Mouse (Mus musculus): Measurements from ENCODE around the gene Frs2. TPM values are rescaled to one million over a fixed set of nuclear protein-coding genes. Genes with fewer than 3 reads are reported as not detected.
"Not testable (repeated sequence)": the region's sequence is repeated elsewhere in the genome, so short reads cannot be mapped to it uniquely, and the experiment has no call there.

The Frs2 gene
- polyA plus RNA-seq, 1 experiment from 2014 or later, result 28.5 TPM

DNA sequence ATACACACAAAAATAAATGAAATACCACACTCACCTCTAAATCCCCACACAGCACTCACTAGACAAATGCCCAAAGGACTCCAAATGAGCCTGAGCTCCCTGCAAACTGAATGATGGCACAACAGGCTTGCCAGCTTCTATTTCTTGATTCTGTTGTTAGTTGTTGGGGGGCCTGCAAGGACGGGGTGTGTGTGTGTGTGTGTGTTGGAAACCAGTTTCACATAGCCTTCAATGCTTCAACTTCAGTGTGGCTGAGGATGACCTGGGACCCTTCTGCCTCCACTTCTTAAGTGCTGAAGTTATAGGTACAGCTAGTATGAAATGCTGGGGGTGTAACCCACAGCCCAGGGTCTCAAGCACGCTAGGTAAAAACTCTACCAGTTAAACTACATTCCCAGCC, 5.0 kb downstream of the Frs2 start:
- 87% methylated on average over 2 of the region's 2 CpGs for WGBS
- no peak overlapping the region for H3K4me2 ChIP-seq
- peak; percentile 75 for DNase-seq (ENCODE audit: low spot score, missing footprints)

DNA sequence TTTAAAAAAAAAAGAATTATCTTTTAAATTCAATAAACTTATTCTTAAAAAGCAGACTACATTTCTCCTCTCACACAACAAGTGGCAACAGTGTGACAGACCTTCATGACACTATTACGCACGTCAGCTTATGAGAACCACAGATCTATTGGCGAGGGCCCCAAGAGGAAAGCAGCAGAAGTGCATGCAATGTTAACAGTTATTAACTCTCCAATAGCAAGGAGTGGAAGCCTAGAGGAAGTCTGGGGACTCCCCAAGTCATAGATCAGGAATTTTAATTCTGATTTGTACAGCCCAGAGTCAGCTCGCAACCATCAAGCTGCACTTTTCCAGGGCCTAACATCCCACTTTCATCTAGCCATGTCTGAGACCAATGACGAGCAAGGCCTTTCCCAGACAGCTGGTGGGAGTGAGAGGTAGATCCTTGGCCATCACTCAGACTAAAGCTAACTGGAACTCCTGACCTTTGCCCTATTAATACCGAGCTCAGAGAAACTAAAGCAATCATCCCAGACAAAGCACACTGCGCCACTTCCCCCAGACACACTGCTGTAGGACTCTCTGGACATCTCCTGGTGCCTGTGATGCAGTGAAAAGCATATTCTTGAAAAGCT, 6.3 kb downstream of the Frs2 start:
- Histone ChIP-seq H3K27me3 (ENCODE audit: control insufficient read depth, insufficient read depth, low read length) (no peaks in the 10 kb centered on the region), H3K27ac (ENCODE audit: low read depth, low read length) (no peak overlapping the region), H3K4me1 (ENCODE audit: control insufficient read depth, insufficient read depth, low read length) (peaks cover 7% of the 10 kb centered on the region), H3K4me3 (ENCODE audit: low read depth, low read length) (no peak overlapping the region), H3K36me3 (ENCODE audit: control insufficient read depth, insufficient read depth, low read length) (no peaks in the 10 kb centered on the region), H3K9ac (ENCODE audit: low read length) (no peak overlapping the region), H3K9me3 (ENCODE audit: control insufficient read depth, low read length) (no peaks in the 10 kb centered on the region), H3K4me2 (no peak overlapping the region)
- peak; percentile 88 for DNase-seq (ENCODE audit: low spot score, missing footprints)
- ATAC-seq (ENCODE audit: low FRiP score), result 0 out of 2 replicates have a peak, but pooled peaks have one; percentile 55
- 52% methylated on average over 7 of the region's 7 CpGs for WGBS

More for the DNA sequence above, 5.0 kb downstream of the Frs2 start:
- Histone ChIP-seq H3K4me3 (ENCODE audit: low read depth, low read length) (no peak overlapping the region), H3K4me1 (ENCODE audit: control insufficient read depth, insufficient read depth, low read length) (peaks cover 10% of the 10 kb centered on the region), H3K36me3 (ENCODE audit: control insufficient read depth, insufficient read depth, low read length) (no peaks in the 10 kb centered on the region), H3K27me3 (ENCODE audit: control insufficient read depth, insufficient read depth, low read length) (no peaks in the 10 kb centered on the region), H3K27ac (ENCODE audit: low read depth, low read length) (no peak overlapping the region), H3K9me3 (ENCODE audit: control insufficient read depth, low read length) (no peaks in the 10 kb centered on the region), H3K9ac (ENCODE audit: low read length) (no peak overlapping the region)
- no peak for ATAC-seq (ENCODE audit: low FRiP score)

DNA sequence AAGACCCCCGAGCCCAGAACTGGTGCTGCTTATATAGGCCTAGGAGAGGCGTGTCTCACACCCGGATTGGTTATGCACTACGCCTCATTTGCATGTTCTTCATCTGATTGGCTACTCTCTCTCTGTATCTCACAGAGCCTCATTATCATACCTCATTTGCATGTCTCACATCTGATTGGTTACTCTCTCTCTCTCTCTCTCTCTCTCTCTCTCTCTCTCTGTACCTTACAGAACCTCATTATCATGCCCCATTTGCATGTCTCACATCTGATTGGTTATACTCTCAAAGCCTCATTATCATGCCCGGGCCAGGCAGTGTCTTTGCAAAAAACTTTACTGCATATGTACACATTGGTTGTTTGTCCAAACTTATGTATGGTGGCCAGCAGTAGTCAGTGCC, 16.8 kb downstream of the Frs2 start:
- H3K9me3 ChIP-seq (ENCODE audit: control insufficient read depth, low read length); DNase-seq (ENCODE audit: low spot score, missing footprints); H3K36me3 ChIP-seq (ENCODE audit: control insufficient read depth, insufficient read depth, low read length); H3K9ac ChIP-seq (ENCODE audit: low read length); H3K4me3 ChIP-seq (ENCODE audit: low read depth, low read length); H3K27me3 ChIP-seq (ENCODE audit: control insufficient read depth, insufficient read depth, low read length); H3K4me1 ChIP-seq (ENCODE audit: control insufficient read depth, insufficient read depth, low read length); H3K4me2 ChIP-seq; H3K27ac ChIP-seq (ENCODE audit: low read depth, low read length); ATAC-seq (ENCODE audit: low FRiP score): not testable (repeated sequence)
- 96% methylated on average over 5 of the region's 5 CpGs for WGBS

DNA sequence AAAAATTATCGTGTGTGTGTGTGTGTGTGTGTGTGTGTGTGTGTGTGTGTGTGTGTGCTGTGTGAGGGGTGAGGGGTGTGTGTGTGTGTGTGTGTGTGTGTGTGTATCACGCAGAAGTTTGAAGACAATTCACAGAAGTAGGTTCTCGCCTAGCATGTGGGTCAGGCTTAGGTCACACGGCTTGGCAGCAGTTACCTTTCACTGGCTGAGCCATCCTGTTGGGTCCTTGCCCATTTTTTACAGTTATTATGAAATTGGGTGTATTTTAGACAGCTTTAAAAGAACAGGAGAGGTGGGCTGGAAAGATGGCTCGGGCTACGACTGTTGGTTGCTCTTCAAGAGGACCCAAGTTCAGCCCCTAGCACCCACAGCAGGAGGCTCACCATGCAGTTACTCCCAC, 18.3 kb downstream of the Frs2 start:
- no peak overlapping the region for H3K9ac ChIP-seq (ENCODE audit: low read length)
- H3K27me3 ChIP-seq (ENCODE audit: control insufficient read depth, insufficient read depth, low read length), result no peaks in the 10 kb centered on the region
- no peaks in the 10 kb centered on the region for H3K9me3 ChIP-seq (ENCODE audit: control insufficient read depth, low read length)
- no peak overlapping the region for H3K4me3 ChIP-seq (ENCODE audit: low read depth, low read length)
- H3K4me2 ChIP-seq, result no peak overlapping the region
- no peaks in the 10 kb centered on the region; the same call in 1 of the 2 replicates for H3K36me3 ChIP-seq (ENCODE audit: control insufficient read depth, insufficient read depth, low read length)
- ATAC-seq (ENCODE audit: low FRiP score), result no peak
- H3K4me1 ChIP-seq (ENCODE audit: control insufficient read depth, insufficient read depth, low read length), result no peaks in the 10 kb centered on the region
- no peak overlapping the region for H3K27ac ChIP-seq (ENCODE audit: low read depth, low read length)
- no peak for DNase-seq (ENCODE audit: low spot score, missing footprints)
- 91% methylated on average over 6 of the region's 6 CpGs for WGBS

DNA sequence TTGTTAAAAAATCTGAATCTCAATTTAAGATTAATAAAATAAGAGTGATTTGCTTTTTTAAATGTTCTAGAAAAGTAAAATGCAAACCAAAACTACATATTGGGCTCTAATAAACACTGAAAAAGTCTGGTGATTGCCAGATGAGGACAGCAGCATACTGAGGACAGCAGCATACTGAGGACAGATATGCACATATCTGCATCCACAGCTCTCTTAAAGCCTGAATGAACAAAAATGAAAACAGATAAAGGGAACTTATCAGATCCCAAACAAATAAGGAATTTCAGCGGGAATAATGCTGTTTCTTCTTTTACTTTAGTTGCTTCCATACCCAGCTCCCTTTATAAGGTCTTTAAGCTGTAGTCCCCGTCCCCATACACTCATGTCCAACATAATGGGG, 19.6 kb downstream of the Frs2 start:
- H3K9ac ChIP-seq (ENCODE audit: low read length), result no peak overlapping the region
- H3K4me2 ChIP-seq, result no peak overlapping the region
- 87% methylated on average over 2 of the region's 2 CpGs for WGBS
- no peaks in the 10 kb centered on the region for H3K27me3 ChIP-seq (ENCODE audit: control insufficient read depth, insufficient read depth, low read length)
- H3K36me3 ChIP-seq (ENCODE audit: control insufficient read depth, insufficient read depth, low read length), result no peaks in the 10 kb centered on the region; the same call in 1 of the 2 replicates
- H3K4me1 ChIP-seq (ENCODE audit: control insufficient read depth, insufficient read depth, low read length), result no peaks in the 10 kb centered on the region
- H3K9me3 ChIP-seq (ENCODE audit: control insufficient read depth, low read length), result no peaks in the 10 kb centered on the region
- no peak overlapping the region for H3K27ac ChIP-seq (ENCODE audit: low read depth, low read length)
- DNase-seq (ENCODE audit: low spot score, missing footprints) (peak; percentile 49), ATAC-seq (ENCODE audit: low FRiP score) (no peak)
- H3K4me3 ChIP-seq (ENCODE audit: low read depth, low read length), result no peak overlapping the region

DNA sequence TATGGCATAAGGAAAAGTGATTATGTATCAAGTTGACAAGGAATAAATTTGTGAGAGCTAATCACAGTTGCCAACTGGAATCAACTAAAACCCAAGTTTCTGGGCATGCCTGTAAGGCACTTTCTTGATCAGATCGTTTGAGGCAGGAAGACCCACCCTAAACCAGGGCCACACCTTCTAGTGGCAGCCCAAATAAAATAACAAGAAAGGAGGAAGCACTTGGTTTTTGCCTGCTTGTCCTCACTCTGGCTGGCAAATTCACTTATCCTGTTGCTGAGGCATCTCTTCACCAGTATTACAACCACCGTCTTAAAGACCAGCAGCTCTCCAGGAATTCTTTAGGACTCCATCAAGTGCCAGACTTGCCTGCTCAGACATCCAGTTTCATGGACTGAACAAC, 20.9 kb downstream of the Frs2 start:
- ATAC-seq (ENCODE audit: low FRiP score) (no peak), DNase-seq (ENCODE audit: low spot score, missing footprints) (peak; percentile 67)
- Histone ChIP-seq H3K9me3 (ENCODE audit: control insufficient read depth, low read length) (no peaks in the 10 kb centered on the region), H3K4me2 (no peak overlapping the region), H3K4me3 (ENCODE audit: low read depth, low read length) (no peak overlapping the region), H3K27ac (ENCODE audit: low read depth, low read length) (no peak overlapping the region), H3K9ac (ENCODE audit: low read length) (no peak overlapping the region), H3K36me3 (ENCODE audit: control insufficient read depth, insufficient read depth, low read length) (no peaks in the 10 kb centered on the region; the same call in 1 of the 2 replicates), H3K4me1 (ENCODE audit: control insufficient read depth, insufficient read depth, low read length) (no peaks in the 10 kb centered on the region), H3K27me3 (ENCODE audit: control insufficient read depth, insufficient read depth, low read length) (no peaks in the 10 kb centered on the region)
- WGBS, result 81% methylated on average over 2 of the region's 2 CpGs

DNA sequence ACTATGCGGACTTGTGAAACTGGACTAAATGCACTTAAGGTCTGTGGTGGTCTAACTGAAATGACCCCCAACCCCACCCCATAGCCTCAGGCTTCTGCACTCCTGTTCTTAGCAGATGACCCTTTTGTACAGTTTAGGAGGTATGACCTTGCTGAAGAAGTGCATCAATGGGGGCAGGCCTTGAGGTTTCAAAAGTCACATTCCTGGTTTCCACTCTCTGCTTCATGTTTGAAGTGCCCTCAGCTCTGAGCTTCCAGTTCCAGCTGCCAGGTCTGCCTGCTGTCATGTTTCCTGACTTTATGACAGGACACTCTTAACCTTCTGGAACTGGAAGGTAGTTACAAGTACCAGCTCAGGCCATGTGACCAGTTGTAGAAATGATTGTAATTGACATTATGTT, 21.6 kb downstream of the Frs2 start:
- H3K4me1 ChIP-seq (ENCODE audit: control insufficient read depth, insufficient read depth, low read length), result no peaks in the 10 kb centered on the region
- H3K36me3 ChIP-seq (ENCODE audit: control insufficient read depth, insufficient read depth, low read length), result no peaks in the 10 kb centered on the region
- DNase-seq (ENCODE audit: low spot score, missing footprints) (peak; percentile 76), ATAC-seq (ENCODE audit: low FRiP score) (no peak)
- H3K9me3 ChIP-seq (ENCODE audit: control insufficient read depth, low read length), result no peaks in the 10 kb centered on the region
- no peaks in the 10 kb centered on the region for H3K27me3 ChIP-seq (ENCODE audit: control insufficient read depth, insufficient read depth, low read length)
- no peak overlapping the region for H3K9ac ChIP-seq (ENCODE audit: low read length)
- no peak overlapping the region for H3K27ac ChIP-seq (ENCODE audit: low read depth, low read length)
- H3K4me3 ChIP-seq (ENCODE audit: low read depth, low read length), result no peak overlapping the region
- H3K4me2 ChIP-seq, result no peak overlapping the region
- WGBS, result 100% methylated on average over 1 of the region's 1 CpGs

DNA sequence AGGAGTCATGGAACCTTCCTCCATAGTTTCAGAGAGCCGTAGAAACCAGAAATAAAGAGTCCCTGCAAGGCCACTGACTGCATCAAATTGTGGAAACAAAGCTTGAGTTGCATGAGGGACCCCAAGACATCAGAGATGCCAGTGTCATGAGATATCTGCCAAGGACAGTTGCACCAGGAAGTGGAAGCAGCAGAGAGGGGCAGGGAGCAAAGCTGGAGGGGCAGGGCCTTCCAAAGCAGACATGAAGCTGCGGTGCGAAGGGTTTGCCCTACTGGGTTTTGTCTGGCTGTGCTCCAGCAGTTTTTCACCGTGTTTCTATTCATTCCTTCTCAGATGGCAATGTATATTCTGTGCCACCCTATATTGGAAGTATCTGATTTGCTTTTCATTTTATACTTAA, 22.1 kb downstream of the Frs2 start:
- H3K4me1 ChIP-seq (ENCODE audit: control insufficient read depth, insufficient read depth, low read length), result no peaks in the 10 kb centered on the region
- H3K4me3 ChIP-seq (ENCODE audit: low read depth, low read length), result no peak overlapping the region
- H3K4me2 ChIP-seq, result no peak overlapping the region
- ATAC-seq (ENCODE audit: low FRiP score) (no peak), DNase-seq (ENCODE audit: low spot score, missing footprints) (peak; percentile 49)
- no peaks in the 10 kb centered on the region for H3K36me3 ChIP-seq (ENCODE audit: control insufficient read depth, insufficient read depth, low read length)
- H3K9ac ChIP-seq (ENCODE audit: low read length), result no peak overlapping the region
- WGBS, result 86% methylated on average over 4 of the region's 4 CpGs
- no peaks in the 10 kb centered on the region for H3K27me3 ChIP-seq (ENCODE audit: control insufficient read depth, insufficient read depth, low read length)
- no peaks in the 10 kb centered on the region for H3K9me3 ChIP-seq (ENCODE audit: control insufficient read depth, low read length)
- no peak overlapping the region for H3K27ac ChIP-seq (ENCODE audit: low read depth, low read length)

DNA sequence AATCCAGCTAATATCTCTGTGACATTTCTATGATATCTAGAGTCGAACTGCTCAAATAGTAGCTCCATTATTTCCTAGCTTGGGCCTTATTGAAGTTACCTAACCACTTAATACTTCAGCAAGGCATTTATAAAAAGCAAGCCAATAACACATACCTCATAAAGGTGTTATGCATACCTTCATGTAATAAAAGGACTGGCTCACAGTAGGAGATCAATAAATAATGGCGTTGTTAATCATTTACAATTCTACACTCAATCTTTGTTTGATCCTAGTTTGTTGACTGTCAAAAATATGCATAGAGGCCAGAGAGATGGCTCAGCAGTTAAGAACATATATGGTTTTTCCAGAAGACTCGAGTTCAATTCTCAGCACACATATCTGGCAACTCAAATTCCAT, 26.9 kb downstream of the Frs2 start:
- Histone ChIP-seq H3K9me3 (ENCODE audit: control insufficient read depth, low read length) (no peaks in the 10 kb centered on the region), H3K27ac (ENCODE audit: low read depth, low read length) (no peak overlapping the region), H3K9ac (ENCODE audit: low read length) (no peak overlapping the region), H3K4me2 (no peak overlapping the region), H3K36me3 (ENCODE audit: control insufficient read depth, insufficient read depth, low read length) (no peaks in the 10 kb centered on the region), H3K4me3 (ENCODE audit: low read depth, low read length) (no peak overlapping the region), H3K4me1 (ENCODE audit: control insufficient read depth, insufficient read depth, low read length) (no peaks in the 10 kb centered on the region), H3K27me3 (ENCODE audit: control insufficient read depth, insufficient read depth, low read length) (no peaks in the 10 kb centered on the region)
- ATAC-seq (ENCODE audit: low FRiP score) (no peak), DNase-seq (ENCODE audit: low spot score, missing footprints) (no peak)
- WGBS, result 90% methylated on average over 3 of the region's 3 CpGs
